Mouse (Mus musculus): ENCODE data around the gene Adcy2. TPM values are rescaled to one million over a fixed set of nuclear protein-coding genes. Genes with fewer than 3 reads are reported as not detected.

Gene Adcy2
- polyA plus RNA-seq, 1 experiment from 2014 or later, result 7.8 TPM

GRCm38 (mm10) chr13:68749370-68749769 is 250.0 kb downstream of the Adcy2 start:
- 87% methylated on average over 2 of the region's 2 CpGs for WGBS
- Histone ChIP-seq H3K9ac (ENCODE audit: low read length) (no peak overlapping the region), H3K27ac (ENCODE audit: low read depth, low read length) (no peak overlapping the region), H3K4me2 (ENCODE audit: low read depth) (no peak overlapping the region), H3K27me3 (ENCODE audit: control insufficient read depth, insufficient read depth, low read length) (no peaks in the 10 kb centered on the region), H3K4me1 (ENCODE audit: control insufficient read depth, insufficient read depth, low read length) (no peaks in the 10 kb centered on the region), H3K36me3 (ENCODE audit: control insufficient read depth, insufficient read depth, low read length) (no peaks in the 10 kb centered on the region), H3K4me3 (ENCODE audit: low read depth, low read length) (no peak overlapping the region), H3K9me3 (ENCODE audit: control insufficient read depth, low read length) (no peaks in the 10 kb centered on the region)
- DNase-seq (ENCODE audit: low spot score) (no peak), ATAC-seq (ENCODE audit: insufficient read depth, low FRiP score, low TSS enrichment) (no peak)

DNA sequence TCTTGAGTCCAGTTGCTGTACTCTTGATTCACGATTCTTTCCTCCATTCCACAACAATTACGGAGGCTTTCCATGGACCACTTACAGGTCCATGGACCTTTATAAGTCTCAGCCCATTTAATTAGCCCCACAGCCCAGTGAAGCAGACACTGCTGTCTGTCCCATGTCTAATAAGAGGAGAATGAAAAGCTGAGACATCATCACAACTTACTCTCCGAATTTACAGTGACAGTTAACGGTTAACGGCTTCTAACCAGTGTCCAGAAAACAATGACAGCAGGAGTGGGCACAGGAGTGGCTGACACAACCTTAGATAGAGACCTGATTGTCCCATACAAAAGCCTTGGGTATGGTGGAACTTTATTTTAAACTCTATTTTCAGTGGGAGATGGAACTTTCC is 253.9 kb downstream of the Adcy2 start:
- Histone ChIP-seq H3K4me1 (ENCODE audit: control insufficient read depth, insufficient read depth, low read length) (no peaks in the 10 kb centered on the region), H3K27ac (ENCODE audit: low read depth, low read length) (no peak overlapping the region), H3K36me3 (ENCODE audit: control insufficient read depth, insufficient read depth, low read length) (no peaks in the 10 kb centered on the region), H3K4me2 (ENCODE audit: low read depth) (no peak overlapping the region), H3K27me3 (ENCODE audit: control insufficient read depth, insufficient read depth, low read length) (no peaks in the 10 kb centered on the region), H3K9me3 (ENCODE audit: control insufficient read depth, low read length) (no peaks in the 10 kb centered on the region), H3K9ac (ENCODE audit: low read length) (no peak overlapping the region), H3K4me3 (ENCODE audit: low read depth, low read length) (no peak overlapping the region)
- 93% methylated on average over 5 of the region's 5 CpGs for WGBS
- ATAC-seq (ENCODE audit: insufficient read depth, low FRiP score, low TSS enrichment) (no peak), DNase-seq (ENCODE audit: low spot score) (no peak)

- ATAC-seq (ENCODE audit: insufficient read depth, low FRiP score, low TSS enrichment), result no peak
- Histone ChIP-seq H3K4me3 (ENCODE audit: low read depth, low read length) (no peak overlapping the region), H3K27ac (ENCODE audit: low read depth, low read length) (no peak overlapping the region), H3K4me2 (ENCODE audit: low read depth) (no peak overlapping the region), H3K36me3 (ENCODE audit: control insufficient read depth, insufficient read depth, low read length) (no peaks in the 10 kb centered on the region), H3K9me3 (ENCODE audit: control insufficient read depth, low read length) (no peaks in the 10 kb centered on the region), H3K27me3 (ENCODE audit: control insufficient read depth, insufficient read depth, low read length) (no peaks in the 10 kb centered on the region), H3K9ac (ENCODE audit: low read length) (no peak overlapping the region), H3K4me1 (ENCODE audit: control insufficient read depth, insufficient read depth, low read length) (no peaks in the 10 kb centered on the region)
- DNase-seq (ENCODE audit: low spot score), result no peak
Measured at GRCm38 (mm10) chr13:68712661-68713060, 286.7 kb downstream of the Adcy2 start.

GRCm38 (mm10) chr13:68707296-68707747 is 292.0 kb downstream of the Adcy2 start:
- Histone ChIP-seq H3K4me1 (ENCODE audit: control insufficient read depth, insufficient read depth, low read length) (no peaks in the 10 kb centered on the region), H3K36me3 (ENCODE audit: control insufficient read depth, insufficient read depth, low read length) (no peaks in the 10 kb centered on the region), H3K27me3 (ENCODE audit: control insufficient read depth, insufficient read depth, low read length) (no peaks in the 10 kb centered on the region), H3K9me3 (ENCODE audit: control insufficient read depth, low read length) (no peaks in the 10 kb centered on the region), H3K4me2 (ENCODE audit: low read depth) (no peak overlapping the region), H3K27ac (ENCODE audit: low read depth, low read length) (no peak overlapping the region), H3K9ac (ENCODE audit: low read length) (no peak overlapping the region), H3K4me3 (ENCODE audit: low read depth, low read length) (no peak overlapping the region)
- 88% methylated on average over 6 of the region's 6 CpGs for WGBS
- DNase-seq (ENCODE audit: low spot score), result no peak
- no peak for ATAC-seq (ENCODE audit: insufficient read depth, low FRiP score, low TSS enrichment)

GRCm38 (mm10) chr13:68684919-68685318 is 314.4 kb downstream of the Adcy2 start:
- no peaks in the 10 kb centered on the region for H3K36me3 ChIP-seq (ENCODE audit: control insufficient read depth, insufficient read depth, low read length)
- H3K9me3 ChIP-seq (ENCODE audit: control insufficient read depth, low read length), result no peaks in the 10 kb centered on the region
- no peaks in the 10 kb centered on the region for H3K4me1 ChIP-seq (ENCODE audit: control insufficient read depth, insufficient read depth, low read length)
- H3K9ac ChIP-seq (ENCODE audit: low read length), result no peak overlapping the region
- no peak overlapping the region for H3K4me3 ChIP-seq (ENCODE audit: low read depth, low read length)
- DNase-seq (ENCODE audit: low spot score) (no peak), ATAC-seq (ENCODE audit: insufficient read depth, low FRiP score, low TSS enrichment) (no peak)
- H3K4me2 ChIP-seq (ENCODE audit: low read depth), result no peak overlapping the region
- H3K27me3 ChIP-seq (ENCODE audit: control insufficient read depth, insufficient read depth, low read length), result no peaks in the 10 kb centered on the region
- WGBS, result 90% methylated on average over 2 of the region's 2 CpGs
- H3K27ac ChIP-seq (ENCODE audit: low read depth, low read length), result no peak overlapping the region

DNA sequence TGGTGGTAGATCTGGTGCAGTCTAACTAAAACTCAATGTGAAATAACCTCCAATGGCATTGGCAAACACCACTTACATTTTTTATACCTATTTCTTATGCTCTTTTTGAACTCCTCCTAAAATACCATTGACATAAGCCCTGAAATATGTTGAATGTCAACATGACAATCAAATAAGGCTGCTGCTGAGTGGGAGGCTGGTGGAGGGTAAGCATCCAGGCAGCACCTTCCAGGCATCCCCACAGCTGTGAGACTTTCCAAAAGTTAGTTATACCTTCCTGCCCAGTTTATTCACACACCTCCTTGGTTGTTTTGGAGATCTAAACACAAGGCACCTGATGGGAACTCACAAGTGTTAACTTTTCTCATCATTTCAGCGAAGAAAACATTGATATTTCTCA is 318.9 kb downstream of the Adcy2 start:
- Histone ChIP-seq H3K4me2 (ENCODE audit: low read depth) (no peak overlapping the region), H3K9ac (ENCODE audit: low read length) (no peak overlapping the region), H3K27me3 (ENCODE audit: control insufficient read depth, insufficient read depth, low read length) (no peaks in the 10 kb centered on the region), H3K36me3 (ENCODE audit: control insufficient read depth, insufficient read depth, low read length) (no peaks in the 10 kb centered on the region), H3K4me3 (ENCODE audit: low read depth, low read length) (no peak overlapping the region), H3K4me1 (ENCODE audit: control insufficient read depth, insufficient read depth, low read length) (no peaks in the 10 kb centered on the region), H3K9me3 (ENCODE audit: control insufficient read depth, low read length) (no peaks in the 10 kb centered on the region), H3K27ac (ENCODE audit: low read depth, low read length) (no peak overlapping the region)
- WGBS, result 87% methylated on average over 1 of the region's 1 CpGs
- DNase-seq (ENCODE audit: low spot score) (no peak), ATAC-seq (ENCODE audit: insufficient read depth, low FRiP score, low TSS enrichment) (no peak)

DNA sequence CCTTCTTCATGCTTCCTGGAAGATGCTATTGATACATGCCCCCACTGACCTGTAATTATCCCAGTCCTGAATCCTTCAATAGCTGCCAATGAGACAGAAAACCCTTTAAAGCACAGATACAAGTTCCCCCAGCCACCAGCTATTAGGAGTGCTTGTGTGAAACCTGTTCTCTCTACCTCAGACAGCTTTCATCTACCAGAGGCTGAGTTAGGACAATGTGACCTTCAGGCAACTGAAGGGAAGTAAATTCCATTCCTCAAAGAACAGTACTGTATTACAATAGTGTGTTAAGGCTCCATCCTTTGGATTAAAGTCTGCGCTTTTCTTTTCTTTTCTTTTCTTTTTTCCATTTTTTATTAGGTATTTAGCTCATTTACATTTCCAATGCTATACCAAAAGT is 356.6 kb downstream of the Adcy2 start:
- Histone ChIP-seq H3K4me3 (ENCODE audit: low read depth, low read length) (no peak overlapping the region), H3K27me3 (ENCODE audit: control insufficient read depth, insufficient read depth, low read length) (no peaks in the 10 kb centered on the region), H3K9ac (ENCODE audit: low read length) (no peak overlapping the region), H3K36me3 (ENCODE audit: control insufficient read depth, insufficient read depth, low read length) (no peaks in the 10 kb centered on the region), H3K27ac (ENCODE audit: low read depth, low read length) (no peak overlapping the region), H3K4me1 (ENCODE audit: control insufficient read depth, insufficient read depth, low read length) (no peaks in the 10 kb centered on the region), H3K9me3 (ENCODE audit: control insufficient read depth, low read length) (no peaks in the 10 kb centered on the region), H3K4me2 (ENCODE audit: low read depth) (no peak overlapping the region)
- ATAC-seq (ENCODE audit: insufficient read depth, low FRiP score, low TSS enrichment), result no peak
- WGBS, result 100% methylated on average over 1 of the region's 1 CpGs
- DNase-seq (ENCODE audit: low spot score), result no peak

DNA sequence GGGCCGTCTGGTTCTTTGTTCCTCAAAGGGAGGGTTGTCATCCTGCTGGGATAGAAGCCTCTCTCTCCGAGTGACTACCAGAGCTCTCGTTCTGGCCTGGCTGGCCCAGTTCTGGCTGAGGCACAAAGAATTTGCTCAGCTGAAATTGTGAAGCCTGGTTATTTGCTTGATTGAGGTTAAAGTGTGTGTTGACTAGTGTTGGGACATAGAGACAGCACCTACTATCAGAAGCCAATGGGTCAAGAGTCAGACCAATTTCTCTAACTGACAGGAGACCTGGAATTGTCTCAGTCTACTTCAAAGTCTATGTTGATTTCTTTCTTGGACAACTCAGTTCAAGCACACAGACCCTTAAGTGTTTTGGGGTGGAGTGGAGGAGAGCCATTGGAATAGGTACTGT is 372.3 kb downstream of the Adcy2 start:
- Histone ChIP-seq H3K9ac (ENCODE audit: low read length) (no peak overlapping the region), H3K36me3 (ENCODE audit: control insufficient read depth, insufficient read depth, low read length) (no peaks in the 10 kb centered on the region), H3K27me3 (ENCODE audit: control insufficient read depth, insufficient read depth, low read length) (no peaks in the 10 kb centered on the region), H3K4me1 (ENCODE audit: control insufficient read depth, insufficient read depth, low read length) (no peaks in the 10 kb centered on the region), H3K4me3 (ENCODE audit: low read depth, low read length) (no peak overlapping the region), H3K27ac (ENCODE audit: low read depth, low read length) (no peak overlapping the region), H3K9me3 (ENCODE audit: control insufficient read depth, low read length) (no peaks in the 10 kb centered on the region), H3K4me2 (ENCODE audit: low read depth) (no peak overlapping the region)
- WGBS, result 80% methylated on average over 3 of the region's 3 CpGs
- ATAC-seq (ENCODE audit: insufficient read depth, low FRiP score, low TSS enrichment), result no peak
- no peak for DNase-seq (ENCODE audit: low spot score)

DNA sequence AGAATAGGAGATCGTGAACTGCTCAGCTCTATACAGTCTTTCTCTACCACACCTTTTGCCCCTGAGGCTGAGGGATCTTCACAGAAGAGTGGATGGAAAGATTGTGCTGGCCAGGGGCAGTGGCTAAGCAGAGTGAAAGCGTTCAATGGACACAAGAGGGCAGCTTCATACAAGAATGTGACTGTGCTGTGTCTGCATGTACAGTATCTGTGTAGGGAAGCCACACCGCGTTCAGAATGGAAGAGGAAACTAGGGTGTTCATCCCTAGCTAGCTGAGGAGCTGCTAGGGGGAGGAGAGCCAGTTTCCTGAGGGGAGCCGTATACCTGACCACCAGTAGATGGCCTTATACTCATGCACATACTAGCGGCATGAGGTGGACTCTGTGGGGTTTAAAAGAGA is 376.5 kb downstream of the Adcy2 start:
- no peak for ATAC-seq (ENCODE audit: insufficient read depth, low FRiP score, low TSS enrichment)
- no peak overlapping the region for H3K9ac ChIP-seq (ENCODE audit: low read length)
- no peaks in the 10 kb centered on the region for H3K4me1 ChIP-seq (ENCODE audit: control insufficient read depth, insufficient read depth, low read length)
- no peaks in the 10 kb centered on the region for H3K9me3 ChIP-seq (ENCODE audit: control insufficient read depth, low read length)
- H3K27ac ChIP-seq (ENCODE audit: low read depth, low read length), result no peak overlapping the region
- WGBS, result 65% methylated on average over 6 of the region's 6 CpGs
- H3K36me3 ChIP-seq (ENCODE audit: control insufficient read depth, insufficient read depth, low read length), result no peaks in the 10 kb centered on the region
- H3K4me3 ChIP-seq (ENCODE audit: low read depth, low read length), result no peak overlapping the region
- no peak overlapping the region for H3K4me2 ChIP-seq (ENCODE audit: low read depth)
- H3K27me3 ChIP-seq (ENCODE audit: control insufficient read depth, insufficient read depth, low read length), result no peaks in the 10 kb centered on the region
- no peak for DNase-seq (ENCODE audit: low spot score)
